Mouse (Mus musculus): ENCODE measurements around the gene Tmem252.

The Tmem252 gene

GRCm38 (mm10) chr19:24724362-24724761 lies 50.6 kb downstream of the Tmem252 start:
- DNase-seq (ENCODE audit: low spot score), result no peak

- peak; percentile 26 for DNase-seq (ENCODE audit: low spot score)
Observed at GRCm38 (mm10) chr19:24730661-24731060, 56.9 kb downstream of the Tmem252 start.
